Mouse (Mus musculus): ENCODE data around the gene Cd59b. TPM values are rescaled to one million over a fixed set of nuclear protein-coding genes. Genes with fewer than 3 reads are reported as not detected.
A peak's percentile ranks its signal among the peaks of the same experiment; 100 is the strongest.

Cd59b gene
- polyA plus RNA-seq, 1 experiment from 2014 or later, result not detected

- no peaks in the 10 kb centered on the region for H3K36me3 ChIP-seq (ENCODE audit: inconsistent target)
- no peak overlapping the region for H3K4me3 ChIP-seq (ENCODE audit: inconsistent target)
- H3K79me2 ChIP-seq (ENCODE audit: inconsistent target), result no peaks in the 10 kb centered on the region
- H3K27ac ChIP-seq, result no peak overlapping the region
- 100% methylated on average over 1 of the region's 1 CpGs for WGBS (ENCODE audit: missing documents)
Measured at GRCm38 (mm10) chr2:104119097-104119496, 49.4 kb downstream of the Cd59b start.

- no peaks in the 10 kb centered on the region for H3K36me3 ChIP-seq (ENCODE audit: inconsistent target)
- WGBS (ENCODE audit: missing documents), result 95% methylated on average over 6 of the region's 6 CpGs
- H3K4me3 ChIP-seq (ENCODE audit: inconsistent target), result no peak overlapping the region
- H3K27ac ChIP-seq, result no peak overlapping the region
- H3K79me2 ChIP-seq (ENCODE audit: inconsistent target), result no peaks in the 10 kb centered on the region
Measured at GRCm38 (mm10) chr2:104120312-104120711, 50.7 kb downstream of the Cd59b start.

GRCm38 (mm10) chr2:104121681-104122504 lies 52.2 kb downstream of the Cd59b start:
- Histone ChIP-seq H3K4me3 (ENCODE audit: inconsistent target) (peak overlapping the region; percentile 12; the same call in 1 of the 2 replicates), H3K79me2 (ENCODE audit: inconsistent target) (no peaks in the 10 kb centered on the region), H3K36me3 (ENCODE audit: inconsistent target) (no peaks in the 10 kb centered on the region), H3K27ac (no peak overlapping the region)
- 80% methylated on average over 8 of the region's 8 CpGs for WGBS (ENCODE audit: missing documents)

- Histone ChIP-seq H3K79me2 (ENCODE audit: inconsistent target) (no peaks in the 10 kb centered on the region), H3K36me3 (ENCODE audit: inconsistent target) (no peaks in the 10 kb centered on the region), H3K27ac (no peak within 1 kb of the TSS), H3K4me3 (ENCODE audit: inconsistent target) (peak within 1 kb of the TSS; percentile 12; the same call in 1 of the 2 replicates)
- under 1% methylated on average over 74 of the region's 74 CpGs for WGBS (ENCODE audit: missing documents)
Measured at GRCm38 (mm10) chr2:104122505-104123378, 53.1 kb downstream of the Cd59b start, which contains the start of gene A930018P22Rik. TSS of gene A930018P22Rik (plus strand) at chr2:104122769.

- 56% methylated on average over 3 of the region's 3 CpGs for WGBS (ENCODE audit: missing documents)
- no peak overlapping the region for H3K27ac ChIP-seq
- H3K4me3 ChIP-seq (ENCODE audit: inconsistent target), result no peak overlapping the region
Measured at GRCm38 (mm10) chr2:104123540-104123939, 53.9 kb downstream of the Cd59b start.

GRCm38 (mm10) chr2:104124071-104124470 lies 54.4 kb downstream of the Cd59b start:
- WGBS (ENCODE audit: missing documents), result 74% methylated on average over 5 of the region's 5 CpGs
- Histone ChIP-seq H3K4me3 (ENCODE audit: inconsistent target) (no peak overlapping the region), H3K27ac (no peak overlapping the region)

More at GRCm38 (mm10) chr2:104123540-104123939, 53.9 kb downstream of the Cd59b start:
- no peaks in the 10 kb centered on the region for H3K36me3 ChIP-seq (ENCODE audit: inconsistent target)
- H3K79me2 ChIP-seq (ENCODE audit: inconsistent target), result no peaks in the 10 kb centered on the region

GRCm38 (mm10) chr2:104128803-104129531 lies 59.3 kb downstream of the Cd59b start:
- H3K27ac ChIP-seq, result no peak overlapping the region
- WGBS (ENCODE audit: missing documents), result 91% methylated on average over 13 of the region's 13 CpGs

More at GRCm38 (mm10) chr2:104124071-104124470, 54.4 kb downstream of the Cd59b start:
- Histone ChIP-seq H3K36me3 (ENCODE audit: inconsistent target) (no peaks in the 10 kb centered on the region), H3K79me2 (ENCODE audit: inconsistent target) (no peaks in the 10 kb centered on the region)

GRCm38 (mm10) chr2:104130165-104130564 lies 60.5 kb downstream of the Cd59b start:
- 86% methylated on average over 6 of the region's 6 CpGs for WGBS (ENCODE audit: missing documents)
- Histone ChIP-seq H3K4me3 (ENCODE audit: inconsistent target) (no peak overlapping the region), H3K79me2 (ENCODE audit: inconsistent target) (no peaks in the 10 kb centered on the region), H3K36me3 (ENCODE audit: inconsistent target) (no peaks in the 10 kb centered on the region), H3K27ac (no peak overlapping the region)

More at GRCm38 (mm10) chr2:104128803-104129531, 59.3 kb downstream of the Cd59b start:
- Histone ChIP-seq H3K79me2 (ENCODE audit: inconsistent target) (no peaks in the 10 kb centered on the region), H3K4me3 (ENCODE audit: inconsistent target) (no peak overlapping the region), H3K36me3 (ENCODE audit: inconsistent target) (no peaks in the 10 kb centered on the region)

- Histone ChIP-seq H3K27ac (no peak overlapping the region), H3K79me2 (ENCODE audit: inconsistent target) (no peaks in the 10 kb centered on the region), H3K36me3 (ENCODE audit: inconsistent target) (no peaks in the 10 kb centered on the region), H3K4me3 (ENCODE audit: inconsistent target) (no peak overlapping the region)
- 60% methylated on average over 3 of the region's 3 CpGs for WGBS (ENCODE audit: missing documents)
Measured at GRCm38 (mm10) chr2:104130969-104131368, 61.3 kb downstream of the Cd59b start.

- Histone ChIP-seq H3K4me3 (ENCODE audit: inconsistent target) (no peak overlapping the region), H3K36me3 (ENCODE audit: inconsistent target) (no peaks in the 10 kb centered on the region), H3K79me2 (ENCODE audit: inconsistent target) (no peaks in the 10 kb centered on the region), H3K27ac (no peak overlapping the region)
- 39% methylated on average over 7 of the region's 7 CpGs for WGBS (ENCODE audit: missing documents)
Measured at GRCm38 (mm10) chr2:104132266-104132859, 62.7 kb downstream of the Cd59b start.

GRCm38 (mm10) chr2:104133042-104133810 lies 63.6 kb downstream of the Cd59b start:
- no peaks in the 10 kb centered on the region for H3K79me2 ChIP-seq (ENCODE audit: inconsistent target)
- H3K4me3 ChIP-seq (ENCODE audit: inconsistent target), result no peak overlapping the region
- H3K36me3 ChIP-seq (ENCODE audit: inconsistent target), result no peaks in the 10 kb centered on the region
- 53% methylated on average over 11 of the region's 12 CpGs for WGBS (ENCODE audit: missing documents)
- no peak overlapping the region for H3K27ac ChIP-seq

- no peak overlapping the region for H3K27ac ChIP-seq
- H3K4me3 ChIP-seq (ENCODE audit: inconsistent target), result no peak overlapping the region
- WGBS (ENCODE audit: missing documents), result 50% methylated on average over 8 of the region's 8 CpGs
- no peaks in the 10 kb centered on the region for H3K36me3 ChIP-seq (ENCODE audit: inconsistent target)
- H3K79me2 ChIP-seq (ENCODE audit: inconsistent target), result no peaks in the 10 kb centered on the region
Measured at GRCm38 (mm10) chr2:104134150-104135056, 64.8 kb downstream of the Cd59b start.

Measured in macrophage (primary cell).